24 mouse cellular contexts compared by ENCODE assay signal in the genomic region with DNA sequence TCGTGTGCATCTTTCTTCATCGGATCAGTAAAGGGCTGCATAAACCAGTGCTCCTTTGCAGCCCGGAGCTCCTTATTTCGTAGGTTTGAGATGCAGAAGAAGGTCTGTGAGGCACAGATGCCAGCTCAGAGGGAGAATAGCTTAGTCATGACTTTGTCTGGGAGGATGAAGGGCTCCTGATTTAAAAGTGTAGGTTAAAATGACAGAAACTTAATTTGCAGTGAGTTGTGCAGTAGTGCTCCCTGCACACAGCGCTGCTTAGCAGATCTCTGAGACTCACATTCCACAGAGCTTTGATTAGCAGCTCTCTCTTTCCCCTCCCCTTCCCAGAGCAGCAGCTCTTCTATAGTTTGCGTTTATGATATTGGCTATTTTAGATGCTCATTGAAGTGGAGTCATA.
"Had no signal": no experiment of that assay in that cellular context is flagged by ENCODE, and none has a peak within 500 bp of the region (broad histone marks: within the 10 kb centered on the region; RNA-seq: fewer than 3 reads in every experiment).

No protein-coding gene starts in this region.

- H3K27ac ChIP-seq: gastrocnemius, adult 2 months; heart, embryonic 10.5 days; hindbrain, embryonic 10.5 days; hindbrain, embryonic 12.5 days; hindbrain, embryonic 15.5 days; intestine, embryonic 15.5 days; layer of hippocampus, adult 2 months; limb, embryonic 10.5 days; limb, embryonic 12.5 days had no signal

- H3K9me3 ChIP-seq: heart, embryonic 10.5 days; heart, embryonic 12.5 days; hindbrain, embryonic 10.5 days; hindbrain, embryonic 12.5 days; hindbrain, embryonic 15.5 days; intestine, embryonic 15.5 days; limb, embryonic 10.5 days; limb, embryonic 12.5 days had no signal

- DNase-seq: gastrocnemius, adult 2 months; gastrocnemius, postnatal 10 days; gastrocnemius, postnatal 25 days; heart, adult 18-20 months; heart, postnatal 10 days; heart, postnatal 4 days; kidney, adult 18-20 months; kidney, adult 8-10 months; kidney, postnatal 10 days; kidney, postnatal 25 days; kidney, postnatal 4 days; liver had no signal

- H3K27me3 ChIP-seq: heart, embryonic 12.5 days; hindbrain, embryonic 12.5 days; hindbrain, embryonic 15.5 days; intestine, embryonic 15.5 days had no signal

- H3K4me3 ChIP-seq: gastrocnemius, adult 2 months; heart, embryonic 10.5 days; heart, embryonic 12.5 days; hindbrain, embryonic 10.5 days; hindbrain, embryonic 12.5 days; hindbrain, embryonic 15.5 days; intestine, embryonic 15.5 days; layer of hippocampus, adult 2 months; limb, embryonic 10.5 days; limb, embryonic 12.5 days had no signal

- H3K4me1 ChIP-seq: heart, embryonic 10.5 days; heart, embryonic 12.5 days; hindbrain, embryonic 10.5 days; hindbrain, embryonic 12.5 days; hindbrain, embryonic 15.5 days; intestine, embryonic 15.5 days had no signal

- H3K9ac ChIP-seq: heart, embryonic 12.5 days; hindbrain, embryonic 12.5 days; hindbrain, embryonic 15.5 days; intestine, embryonic 15.5 days; limb, embryonic 12.5 days had no signal

- H3K4me2 ChIP-seq: heart, embryonic 12.5 days; hindbrain, embryonic 12.5 days; hindbrain, embryonic 15.5 days; intestine, embryonic 15.5 days; limb, embryonic 12.5 days; liver, embryonic 11.5 days had no signal

- ATAC-seq: inflammation-experienced regulatory T-cells, adult 6 months; intestine, embryonic 15.5 days; intestine, postnatal 0 days had no signal

- H3K36me3 ChIP-seq: heart, embryonic 10.5 days; heart, embryonic 12.5 days; hindbrain, embryonic 10.5 days; hindbrain, embryonic 12.5 days; hindbrain, embryonic 15.5 days; intestine, embryonic 15.5 days; limb, embryonic 10.5 days; limb, embryonic 12.5 days had no signal
